Mouse (Mus musculus): ENCODE data around the gene Ttyh2. TPM values are rescaled to one million over a fixed set of nuclear protein-coding genes. Genes with fewer than 3 reads are reported as not detected.
A peak's percentile ranks its signal among the peaks of the same experiment; 100 is the strongest.

The Ttyh2 gene
- polyA plus RNA-seq (2015; fragmentation: Nextera tagmentation; extraction: Ambion mirVana), result 20.4 and 21.5 TPM in 2 replicates

DNA sequence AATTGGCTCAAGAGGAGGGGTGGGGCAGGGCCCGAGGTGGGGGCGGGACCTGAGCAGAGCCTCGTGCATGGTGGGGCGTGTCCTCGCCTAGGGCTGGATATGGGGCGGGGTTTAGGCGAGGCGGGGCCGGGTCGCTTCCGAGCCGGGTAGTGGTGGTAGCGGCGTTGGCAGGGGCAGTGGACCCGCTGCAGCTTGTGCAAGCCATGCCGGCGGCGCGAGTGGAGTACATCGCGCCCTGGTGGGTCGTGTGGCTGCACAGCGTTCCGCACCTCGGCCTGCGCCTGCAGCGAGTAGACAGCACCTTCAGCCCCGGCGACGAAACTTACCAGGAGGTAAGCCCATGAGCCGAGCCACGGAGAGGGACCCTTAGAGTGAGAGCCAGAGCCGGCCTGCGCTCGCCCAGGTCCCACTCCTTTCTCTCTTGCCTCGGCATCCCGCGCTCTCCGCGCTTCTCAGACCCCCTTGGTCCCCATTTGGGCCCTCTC, at the start of gene Ttyh2:
TSS of gene Ttyh2 (plus strand) at position 91 of the 485 bp plus-strand sequence.
- under 1% methylated on average over 40 of the region's 40 CpGs for WGBS
- ATAC-seq (ENCODE audit: low FRiP score, low TSS enrichment), result peak; percentile 88
- Histone ChIP-seq H3K9ac (replicated peaks; ENCODE audit: low read length) (peak within 1 kb of the TSS; percentile 75), H3K27me3 (ENCODE audit: insufficient read depth, low read length) (no peaks in the 10 kb centered on the region), H3K36me3 (ENCODE audit: insufficient read depth, low read length) (peaks cover 35% of the 10 kb centered on the region), H3K4me1 (ENCODE audit: insufficient read depth, low read length) (peaks cover 44% of the 10 kb centered on the region), H3K27ac (ENCODE audit: low read length) (peak within 1 kb of the TSS; percentile 48; the same call in 1 of the 2 replicates), H3K4me2 (replicated peaks; ENCODE audit: low read depth, low read length) (peak within 1 kb of the TSS; percentile 98), H3K9me3 (ENCODE audit: low read length) (no peaks in the 10 kb centered on the region), H3K4me3 (ENCODE audit: low read length) (peak within 1 kb of the TSS; percentile 69)

DNA sequence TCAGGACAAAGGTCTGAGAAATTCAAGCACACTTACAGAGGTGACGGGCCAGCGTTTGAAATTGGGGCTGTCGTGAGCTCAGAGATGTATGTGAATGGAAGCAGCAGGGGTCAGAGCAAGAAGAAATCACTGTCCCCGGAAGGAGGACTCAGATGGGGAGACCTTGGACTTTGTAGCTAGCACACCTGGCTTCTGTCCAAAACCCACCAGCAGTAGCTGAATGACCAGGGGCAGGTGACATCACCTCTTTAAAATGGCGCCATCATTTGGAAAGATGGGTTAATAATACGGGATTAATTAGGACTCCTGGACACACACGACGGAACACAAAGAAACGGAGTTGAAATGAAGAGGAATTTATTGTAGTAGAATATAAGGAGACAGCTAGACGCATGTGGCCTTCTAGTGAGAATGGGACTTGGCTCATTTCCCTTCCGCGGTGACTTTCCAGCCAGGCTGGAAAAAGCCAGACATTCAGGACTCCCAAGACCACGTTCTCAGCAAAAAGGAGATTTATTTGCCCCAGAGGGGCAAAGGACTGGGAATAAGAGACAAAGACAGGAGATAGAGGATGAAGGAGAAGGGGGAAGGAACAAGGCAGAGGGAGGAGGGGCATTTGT, 49.0 kb upstream of the Ttyh2 start:
- ATAC-seq (ENCODE audit: low FRiP score, low TSS enrichment), result no peak
- Histone ChIP-seq H3K9ac (replicated peaks; ENCODE audit: low read length) (no peak overlapping the region), H3K9me3 (ENCODE audit: low read length) (peaks cover 7% of the 10 kb centered on the region; the same call in 1 of the 2 replicates), H3K27ac (ENCODE audit: low read length) (no peak overlapping the region), H3K4me2 (replicated peaks; ENCODE audit: low read depth, low read length) (no peak overlapping the region), H3K4me1 (ENCODE audit: insufficient read depth, low read length) (no peaks in the 10 kb centered on the region), H3K27me3 (ENCODE audit: insufficient read depth, low read length) (no peaks in the 10 kb centered on the region), H3K36me3 (ENCODE audit: insufficient read depth, low read length) (no peaks in the 10 kb centered on the region), H3K4me3 (ENCODE audit: low read length) (no peak overlapping the region)
- 62% methylated on average over 13 of the region's 13 CpGs for WGBS

DNA sequence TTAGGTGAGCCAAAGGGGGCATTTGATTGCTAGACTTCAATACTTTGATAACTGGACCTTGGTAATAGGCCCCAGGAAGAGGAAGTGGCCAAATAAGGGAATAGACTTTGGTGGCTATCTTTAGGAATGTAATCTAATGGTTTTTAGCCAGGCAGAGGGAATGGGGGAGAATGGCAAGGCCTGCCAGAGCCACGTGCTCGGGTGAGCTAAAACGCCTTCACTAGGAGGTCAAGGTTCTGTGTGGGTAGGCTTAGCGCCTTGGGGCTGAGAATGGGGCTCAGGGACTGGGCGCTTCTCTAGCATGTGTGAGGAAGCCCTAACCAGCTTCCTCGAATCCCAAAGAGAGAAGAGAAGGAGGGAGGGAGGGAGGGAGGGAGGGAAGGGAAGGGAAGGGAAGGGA, 48.2 kb upstream of the Ttyh2 start:
- Histone ChIP-seq H3K4me2 (replicated peaks; ENCODE audit: low read depth, low read length) (no peak overlapping the region), H3K27ac (ENCODE audit: low read length) (no peak overlapping the region), H3K27me3 (ENCODE audit: insufficient read depth, low read length) (no peaks in the 10 kb centered on the region), H3K36me3 (ENCODE audit: insufficient read depth, low read length) (no peaks in the 10 kb centered on the region), H3K4me3 (ENCODE audit: low read length) (no peak overlapping the region), H3K9me3 (ENCODE audit: low read length) (peaks cover 7% of the 10 kb centered on the region; the same call in 1 of the 2 replicates), H3K9ac (replicated peaks; ENCODE audit: low read length) (no peak overlapping the region), H3K4me1 (ENCODE audit: insufficient read depth, low read length) (no peaks in the 10 kb centered on the region)
- 62% methylated on average over 4 of the region's 6 CpGs for WGBS
- no peak for ATAC-seq (ENCODE audit: low FRiP score, low TSS enrichment)

DNA sequence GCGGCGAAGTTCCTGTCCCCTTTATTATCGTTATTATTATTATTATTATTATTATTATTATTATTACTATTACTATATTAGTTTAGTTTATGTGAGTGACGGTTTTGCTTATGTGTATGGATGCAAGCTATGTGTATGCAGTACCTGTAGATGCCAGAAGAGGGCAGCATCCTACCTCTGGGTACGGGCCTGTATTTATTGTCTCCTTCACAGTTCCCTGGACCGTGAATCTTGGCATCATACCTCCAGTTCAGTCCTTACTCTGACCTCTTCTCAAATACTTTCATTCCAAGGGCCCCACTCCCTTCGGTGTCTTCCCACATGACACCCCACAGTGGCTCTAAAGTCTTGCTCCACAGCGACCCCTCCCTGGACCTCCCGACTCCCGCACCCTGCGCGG, 47.2 kb upstream of the Ttyh2 start:
- no peaks in the 10 kb centered on the region for H3K4me1 ChIP-seq (ENCODE audit: insufficient read depth, low read length)
- H3K9ac ChIP-seq (replicated peaks; ENCODE audit: low read length), result no peak overlapping the region
- no peaks in the 10 kb centered on the region for H3K36me3 ChIP-seq (ENCODE audit: insufficient read depth, low read length)
- no peak overlapping the region for H3K4me2 ChIP-seq (replicated peaks; ENCODE audit: low read depth, low read length)
- no peaks in the 10 kb centered on the region for H3K27me3 ChIP-seq (ENCODE audit: insufficient read depth, low read length)
- H3K4me3 ChIP-seq (ENCODE audit: low read length), result no peak overlapping the region
- peaks cover 7% of the 10 kb centered on the region; the same call in 1 of the 2 replicates for H3K9me3 ChIP-seq (ENCODE audit: low read length)
- no peak for ATAC-seq (ENCODE audit: low FRiP score, low TSS enrichment)
- WGBS, result 75% methylated on average over 12 of the region's 12 CpGs
- H3K27ac ChIP-seq (ENCODE audit: low read length), result no peak overlapping the region

DNA sequence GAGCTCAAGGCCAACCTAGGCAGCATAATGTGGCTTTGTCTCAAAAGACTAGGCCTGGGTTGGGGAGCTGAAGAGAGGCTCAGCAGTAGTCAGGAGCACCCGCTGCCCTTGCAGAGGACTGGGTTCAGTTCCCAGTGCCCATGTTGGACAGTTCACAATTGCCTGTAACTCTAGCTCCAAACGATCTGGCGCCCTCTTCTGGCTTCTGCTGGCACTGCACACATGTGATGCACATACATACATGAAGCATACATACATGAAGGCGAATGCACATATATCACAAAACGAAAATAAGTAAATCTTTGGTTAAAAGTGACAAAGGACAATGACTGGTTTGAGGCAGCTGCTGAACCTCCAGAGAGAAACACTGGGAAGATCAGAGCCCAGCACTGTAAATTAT, 45.2 kb upstream of the Ttyh2 start:
- Histone ChIP-seq H3K4me3 (ENCODE audit: low read length) (no peak overlapping the region), H3K4me2 (replicated peaks; ENCODE audit: low read depth, low read length) (no peak overlapping the region), H3K36me3 (ENCODE audit: insufficient read depth, low read length) (no peaks in the 10 kb centered on the region), H3K9me3 (ENCODE audit: low read length) (peaks cover 7% of the 10 kb centered on the region; the same call in 1 of the 2 replicates), H3K9ac (replicated peaks; ENCODE audit: low read length) (no peak overlapping the region), H3K27ac (ENCODE audit: low read length) (no peak overlapping the region), H3K27me3 (ENCODE audit: insufficient read depth, low read length) (peaks cover under 1% of the 10 kb centered on the region; the same call in 1 of the 2 replicates), H3K4me1 (ENCODE audit: insufficient read depth, low read length) (no peaks in the 10 kb centered on the region)
- 87% methylated on average over 5 of the region's 5 CpGs for WGBS
- no peak for ATAC-seq (ENCODE audit: low FRiP score, low TSS enrichment)

DNA sequence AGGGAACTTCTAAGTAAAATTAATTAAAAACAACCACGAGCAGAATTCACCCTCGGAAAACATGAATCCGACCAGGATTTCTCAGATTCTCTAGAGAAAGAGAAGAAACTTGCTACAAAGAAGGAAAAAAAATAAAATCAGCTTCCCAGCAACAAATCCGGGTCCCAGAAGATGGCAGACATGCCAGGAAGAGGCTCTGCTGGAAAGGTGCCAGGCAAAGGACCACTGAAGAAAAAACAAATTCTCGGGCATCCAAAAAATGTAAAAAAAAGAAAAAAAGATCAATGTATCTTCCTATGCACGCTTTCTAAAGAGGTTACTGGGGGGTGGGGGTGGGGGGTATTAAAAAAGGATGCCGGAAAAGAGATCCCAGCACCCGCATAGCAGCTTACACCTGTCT, 43.0 kb upstream of the Ttyh2 start:
- Histone ChIP-seq H3K36me3 (ENCODE audit: insufficient read depth, low read length) (no peaks in the 10 kb centered on the region), H3K9ac (replicated peaks; ENCODE audit: low read length) (no peak overlapping the region), H3K9me3 (ENCODE audit: low read length) (peaks cover 7% of the 10 kb centered on the region; the same call in 1 of the 2 replicates), H3K4me3 (ENCODE audit: low read length) (no peak overlapping the region), H3K27me3 (ENCODE audit: insufficient read depth, low read length) (peaks cover 16% of the 10 kb centered on the region), H3K4me2 (replicated peaks; ENCODE audit: low read depth, low read length) (no peak overlapping the region), H3K27ac (ENCODE audit: low read length) (no peak overlapping the region), H3K4me1 (ENCODE audit: insufficient read depth, low read length) (no peaks in the 10 kb centered on the region)
- WGBS, result 75% methylated on average over 8 of the region's 8 CpGs
- ATAC-seq (ENCODE audit: low FRiP score, low TSS enrichment), result no peak

DNA sequence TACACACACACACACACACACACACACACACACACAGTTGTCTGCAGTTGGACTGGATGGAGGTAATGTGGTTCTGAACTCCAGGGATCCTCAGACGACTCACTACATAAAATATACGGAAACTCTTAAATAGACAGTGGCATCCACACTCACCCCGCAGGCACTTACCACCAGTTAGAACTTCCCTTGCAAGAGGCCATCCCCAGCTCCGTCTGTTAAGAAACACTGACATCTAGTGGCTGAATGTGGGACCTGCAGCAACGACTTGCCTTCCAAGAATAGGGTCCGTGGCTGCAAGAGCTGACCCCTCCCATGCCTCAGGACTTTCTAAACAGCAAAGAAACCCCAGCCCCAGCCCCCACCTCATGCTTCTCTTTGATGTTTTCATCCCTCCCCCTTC, 38.9 kb upstream of the Ttyh2 start:
- H3K27me3 ChIP-seq (ENCODE audit: insufficient read depth, low read length), result peaks cover 41% of the 10 kb centered on the region
- H3K9ac ChIP-seq (replicated peaks; ENCODE audit: low read length), result no peak overlapping the region
- peaks cover 6% of the 10 kb centered on the region; the same call in 1 of the 2 replicates for H3K4me1 ChIP-seq (ENCODE audit: insufficient read depth, low read length)
- H3K4me3 ChIP-seq (ENCODE audit: low read length), result no peak overlapping the region
- H3K36me3 ChIP-seq (ENCODE audit: insufficient read depth, low read length), result no peaks in the 10 kb centered on the region
- ATAC-seq (ENCODE audit: low FRiP score, low TSS enrichment), result peak; percentile 69; the same call in 1 of the 2 replicates
- H3K27ac ChIP-seq (ENCODE audit: low read length), result no peak overlapping the region
- no peaks in the 10 kb centered on the region for H3K9me3 ChIP-seq (ENCODE audit: low read length)
- WGBS, result 0% methylated on average over 6 of the region's 6 CpGs
- H3K4me2 ChIP-seq (replicated peaks; ENCODE audit: low read depth, low read length), result peak overlapping the region; percentile 15; the same call in 1 of the 2 replicates

DNA sequence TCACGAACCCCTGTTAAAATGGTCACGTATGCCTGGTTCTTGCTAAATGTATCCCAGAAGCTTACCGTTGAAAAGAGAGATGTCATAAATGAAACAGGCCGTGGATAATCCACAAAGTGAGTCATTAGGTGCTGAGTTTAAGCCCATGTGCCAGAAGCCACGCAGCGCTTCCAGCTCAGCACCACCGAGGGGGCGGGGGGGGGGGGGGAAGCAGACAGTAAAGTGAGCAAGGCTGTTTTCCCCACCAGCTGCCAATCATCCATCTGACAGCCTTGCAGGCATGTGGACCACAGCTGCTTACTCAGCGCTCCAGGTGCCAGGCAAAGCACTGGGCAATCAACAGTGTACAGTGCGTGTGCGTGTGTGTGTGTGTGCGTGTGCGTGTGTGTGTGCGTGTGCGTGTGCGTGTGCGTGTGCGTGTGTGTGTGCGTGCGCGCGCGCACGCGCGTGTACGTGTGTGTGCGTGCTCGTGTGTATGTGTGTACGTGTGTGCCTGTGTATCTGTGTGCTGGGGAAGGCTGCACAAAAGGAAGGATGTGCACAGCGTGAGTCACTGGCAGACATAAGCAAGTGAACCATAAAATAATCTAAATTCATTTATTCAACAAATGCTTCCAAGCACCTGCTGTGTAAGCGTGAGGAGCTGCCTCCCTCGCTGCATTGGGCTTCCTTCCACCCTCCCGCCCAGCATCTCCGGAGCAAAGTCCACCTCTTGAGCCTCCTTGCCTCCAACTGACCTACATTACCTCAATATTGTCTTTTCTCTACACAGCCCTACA, 38.3 kb upstream of the Ttyh2 start:
- ATAC-seq (ENCODE audit: low FRiP score, low TSS enrichment), result no peak
- 63% methylated on average over 34 of the region's 35 CpGs for WGBS
- H3K36me3 ChIP-seq (ENCODE audit: insufficient read depth, low read length), result no peaks in the 10 kb centered on the region
- no peak overlapping the region for H3K4me3 ChIP-seq (ENCODE audit: low read length)
- H3K4me1 ChIP-seq (ENCODE audit: insufficient read depth, low read length), result peaks cover 6% of the 10 kb centered on the region; the same call in 1 of the 2 replicates
- H3K9ac ChIP-seq (replicated peaks; ENCODE audit: low read length), result no peak overlapping the region
- no peaks in the 10 kb centered on the region for H3K9me3 ChIP-seq (ENCODE audit: low read length)
- H3K27ac ChIP-seq (ENCODE audit: low read length), result no peak overlapping the region
- peak overlapping the region; percentile 15; the same call in 1 of the 2 replicates for H3K4me2 ChIP-seq (replicated peaks; ENCODE audit: low read depth, low read length)
- H3K27me3 ChIP-seq (ENCODE audit: insufficient read depth, low read length), result peaks cover 41% of the 10 kb centered on the region

DNA sequence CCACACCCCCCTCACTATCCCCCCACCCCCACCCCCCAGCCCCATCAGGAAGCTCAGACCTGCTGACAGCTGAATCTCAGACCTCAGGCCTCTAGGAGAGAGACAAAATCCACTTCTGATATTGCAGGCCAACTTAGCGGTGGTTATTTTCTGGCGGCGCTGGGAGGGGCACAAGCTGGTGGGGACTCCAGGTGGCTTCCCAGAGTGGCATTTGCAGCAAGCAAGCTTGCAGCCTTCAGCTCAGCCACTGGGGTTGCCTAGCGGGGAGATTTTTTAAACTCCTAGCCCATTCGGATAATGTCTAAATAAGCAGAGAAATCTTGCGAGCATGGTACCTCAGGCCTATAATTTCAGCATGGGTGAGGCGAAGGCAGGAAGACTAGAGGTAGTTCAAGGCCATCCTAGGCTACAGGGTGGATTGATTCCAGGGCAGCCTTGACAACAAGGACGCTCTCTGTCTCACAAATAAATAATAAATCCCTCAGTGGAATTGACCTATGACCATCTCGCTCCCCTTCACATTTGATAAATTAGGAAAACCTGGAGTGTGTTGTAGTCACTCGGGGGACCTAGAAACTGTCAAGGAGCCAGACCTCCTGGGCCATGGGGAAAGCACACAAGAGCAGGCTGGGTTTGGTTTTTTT, 36.5 kb upstream of the Ttyh2 start:
- Histone ChIP-seq H3K36me3 (ENCODE audit: insufficient read depth, low read length) (no peaks in the 10 kb centered on the region), H3K27ac (ENCODE audit: low read length) (no peak overlapping the region), H3K9me3 (ENCODE audit: low read length) (no peaks in the 10 kb centered on the region), H3K4me1 (ENCODE audit: insufficient read depth, low read length) (peaks cover 6% of the 10 kb centered on the region; the same call in 1 of the 2 replicates), H3K9ac (replicated peaks; ENCODE audit: low read length) (no peak overlapping the region), H3K4me3 (ENCODE audit: low read length) (no peak overlapping the region), H3K4me2 (replicated peaks; ENCODE audit: low read depth, low read length) (no peak overlapping the region), H3K27me3 (ENCODE audit: insufficient read depth, low read length) (peaks cover 41% of the 10 kb centered on the region)
- WGBS, result 71% methylated on average over 10 of the region's 10 CpGs
- no peak for ATAC-seq (ENCODE audit: low FRiP score, low TSS enrichment)
